Mouse (Mus musculus) gonadal fat pad, adult 2 months (tissue): ENCODE measurements around the gene Gm3336. TPM values are rescaled to one million over a fixed set of nuclear protein-coding genes. Genes with fewer than 3 reads are reported as not detected.

Experiments
- DNase-seq: peaks from one replicate; pipeline ENCODE4 v3.0.0-alpha.2; 2012; ENCODE audit warnings: low read depth
- polyA plus RNA-seq: library from polyadenylated mRNA; depleted of rRNA; stranded (reverse); fragments of >200 nt; gene quantifications from 2 replicates; pipeline ENCODE4 v1.2.3, GENCODE M21; 2012

Gene Gm3336
- polyA plus RNA-seq, 1 experiment = 0.35 TPM

- DNase-seq = no peak
Observed at GRCm38 (mm10) chr8:70695318-70696018, 22.9 kb upstream of the Gm3336 start.

- DNase-seq = no peak
Observed at GRCm38 (mm10) chr8:70696019-70696885, 22.1 kb upstream of the Gm3336 start.

GRCm38 (mm10) chr8:70696946-70697345 is 21.4 kb upstream of the Gm3336 start:
- DNase-seq = no peak

GRCm38 (mm10) chr8:70697366-70698250 is 20.7 kb upstream of the Gm3336 start:
- DNase-seq = no peak

- no peak for DNase-seq
Observed at GRCm38 (mm10) chr8:70698310-70699109, 19.8 kb upstream of the Gm3336 start, which contains the start of gene Jund. Gene Jund, plus strand, starts transcription at chr8:70698949.

- no peak for DNase-seq
Observed at GRCm38 (mm10) chr8:70699116-70699833, 19.1 kb upstream of the Gm3336 start.

- DNase-seq = no peak
Observed at GRCm38 (mm10) chr8:70699834-70700554, 18.3 kb upstream of the Gm3336 start.

- DNase-seq = no peak
Observed at GRCm38 (mm10) chr8:70700555-70700922, 17.8 kb upstream of the Gm3336 start.

GRCm38 (mm10) chr8:70701048-70701981 is 17.0 kb upstream of the Gm3336 start:
- DNase-seq = no peak

GRCm38 (mm10) chr8:70701982-70702841 is 16.1 kb upstream of the Gm3336 start:
- no peak for DNase-seq

GRCm38 (mm10) chr8:70702842-70703182 is 15.5 kb upstream of the Gm3336 start:
- DNase-seq = no peak

GRCm38 (mm10) chr8:70703287-70703686 is 15.1 kb upstream of the Gm3336 start, which contains the start of gene Iqcn:
Gene Iqcn, plus strand, starts transcription at chr8:70703457.
- no peak for DNase-seq

GRCm38 (mm10) chr8:70708281-70708680 is 10.1 kb upstream of the Gm3336 start:
- DNase-seq = no peak

- DNase-seq = no peak
Observed at GRCm38 (mm10) chr8:70709794-70710193, 8.5 kb upstream of the Gm3336 start.

GRCm38 (mm10) chr8:70710296-70710695 is 8.0 kb upstream of the Gm3336 start:
- no peak for DNase-seq

- DNase-seq = no peak
Observed at GRCm38 (mm10) chr8:70711041-70711440, 7.3 kb upstream of the Gm3336 start.

- no peak for DNase-seq
Observed at GRCm38 (mm10) chr8:70713991-70714390, 4.4 kb upstream of the Gm3336 start.

GRCm38 (mm10) chr8:70715086-70715485 is 3.3 kb upstream of the Gm3336 start:
- no peak for DNase-seq
